Mouse (Mus musculus) lung, embryonic 15.5 days (tissue): ENCODE results near the gene Axin1. TPM values are rescaled to one million over a fixed set of nuclear protein-coding genes. Genes with fewer than 3 reads are reported as not detected.

Experiments
- polyA plus RNA-seq: library from polyadenylated mRNA; unstranded; fragments of >200 nt; fragmentation: Nextera tagmentation; extraction: Ambion mirVana; gene quantifications from 2 replicates; pipeline ENCODE4 v1.2.1, GENCODE M21; 2015

The Axin1 gene
- polyA plus RNA-seq, 1 experiment from 2014 or later = 16.5 TPM

Other genes starting within 250 kb of the Axin1 start
- gene Rab40c, start 219.0 kb upstream of the Axin1 start, polyA plus RNA-seq = 25.6 and 27.4 TPM in 2 replicates
- 62.7 and 65.0 TPM in 2 replicates for gene Pigq, start 193.8 kb upstream of the Axin1 start, polyA plus RNA-seq
- gene Nhlrc4, start 193.7 kb upstream of the Axin1 start, polyA plus RNA-seq = 0.51 TPM in 1 of 2 replicates, not detected in the other
- 0.09 TPM in 1 of 2 replicates, not detected in the other for gene A930017K11Rik, start 186.1 kb upstream of the Axin1 start, polyA plus RNA-seq
- 20.8 and 21.9 TPM in 2 replicates for gene Capn15, start 152.9 kb upstream of the Axin1 start, polyA plus RNA-seq
- gene Rab11fip3, start 69.1 kb upstream of the Axin1 start, polyA plus RNA-seq = 12.3 and 13.5 TPM in 2 replicates
- gene Decr2, start 48.4 kb upstream of the Axin1 start, polyA plus RNA-seq = 32.3 and 34.0 TPM in 2 replicates
- gene Nme4, start 43.1 kb upstream of the Axin1 start, polyA plus RNA-seq = 85.0 and 92.3 TPM in 2 replicates
- 1.9 and 2.7 TPM in 2 replicates for gene Tmem8, start 25.4 kb upstream of the Axin1 start, polyA plus RNA-seq
- gene Mrpl28, start 15.2 kb upstream of the Axin1 start, polyA plus RNA-seq = 209 and 210 TPM in 2 replicates
- 0.39 and 0.78 TPM in 2 replicates for gene Pdia2, start 60.4 kb downstream of the Axin1 start, polyA plus RNA-seq
- 11.7 and 12.8 TPM in 2 replicates for gene Rgs11, start 64.3 kb downstream of the Axin1 start, polyA plus RNA-seq
- 13.1 and 13.3 TPM in 2 replicates for gene Arhgdig, start 69.1 kb downstream of the Axin1 start, polyA plus RNA-seq
- gene Fam234a, start 105.6 kb downstream of the Axin1 start, polyA plus RNA-seq = 44.4 and 44.7 TPM in 2 replicates
- 88.3 and 90.1 TPM in 2 replicates for gene Luc7l, start 114.2 kb downstream of the Axin1 start, polyA plus RNA-seq